Mouse (Mus musculus) erythroid progenitor cell, adult 5-6 weeks (primary cell): ENCODE results near the gene Cct8. TPM values are rescaled to one million over a fixed set of nuclear protein-coding genes. Genes with fewer than 3 reads are reported as not detected.
A peak's percentile ranks its signal among the peaks of the same experiment; 100 is the strongest.

Experiments
- ATAC-seq: replicated peaks from 2 replicates; pipeline ENCODE4 v1.8.0; 2016; ENCODE audit warnings: moderate number of reproducible peaks, mild to moderate bottlenecking, moderate TSS enrichment, inconsistent platforms; ENCODE audit not compliant: poor library complexity, low FRiP score, severe bottlenecking
- total RNA-seq, 2 experiments: library from RNA; stranded (forward) in 1 of 2; stranded (reverse) in 1 of 2; fragments of 150-400 nt in 1 of 2; fragments of 186-747, 209-891 nt in 1 of 2; gene quantifications; 2 replicates each; pipeline versions ENCODE4 v1.2.3 to v1.2.4; 2015 to 2017; ENCODE audit warnings: low replicate concordance in 2 of 2

Gene Cct8
- total RNA-seq, 2 experiments from 2014 or later = 75.0 to 152 TPM

DNA sequence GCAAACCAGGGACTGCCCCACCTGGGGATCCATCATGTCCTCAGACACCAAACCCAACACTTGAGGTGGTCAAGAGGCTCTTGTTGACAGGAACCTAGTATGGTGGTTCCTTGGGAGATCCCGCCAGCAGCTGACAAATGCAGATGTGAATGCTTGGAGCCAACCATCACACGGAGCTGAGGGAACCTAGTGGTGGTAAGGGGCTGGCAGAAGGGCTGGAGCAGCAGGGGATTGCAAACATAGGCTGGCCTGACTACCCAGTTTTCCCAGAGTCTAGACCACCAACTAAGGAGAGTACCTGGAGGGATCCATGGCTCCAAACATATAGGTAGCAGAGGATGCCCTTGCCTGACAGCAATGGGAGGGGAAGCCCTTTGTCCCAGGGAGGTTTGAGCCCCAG is 42.4 kb downstream of the Cct8 start:
- ATAC-seq = no peak

DNA sequence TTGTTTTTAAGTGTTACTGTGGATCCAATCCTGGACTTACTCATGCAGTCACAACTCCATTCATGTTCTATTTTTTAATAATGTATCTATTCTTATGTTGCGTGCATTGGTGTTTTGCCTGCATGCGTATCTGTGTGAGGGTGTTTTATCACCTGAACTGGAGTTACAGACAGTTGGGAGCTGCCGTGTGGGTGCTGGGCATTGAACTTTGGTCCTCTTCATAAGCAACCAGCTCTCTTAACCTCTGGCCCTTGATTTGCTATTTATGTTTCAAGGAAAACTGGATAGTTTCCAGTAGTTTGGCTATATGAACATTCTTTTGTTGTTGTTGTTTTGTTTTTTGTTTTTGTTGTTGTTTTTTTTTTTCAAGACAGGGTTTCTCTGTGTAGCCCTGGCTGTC is 50.1 kb downstream of the Cct8 start:
- ATAC-seq = no peak

DNA sequence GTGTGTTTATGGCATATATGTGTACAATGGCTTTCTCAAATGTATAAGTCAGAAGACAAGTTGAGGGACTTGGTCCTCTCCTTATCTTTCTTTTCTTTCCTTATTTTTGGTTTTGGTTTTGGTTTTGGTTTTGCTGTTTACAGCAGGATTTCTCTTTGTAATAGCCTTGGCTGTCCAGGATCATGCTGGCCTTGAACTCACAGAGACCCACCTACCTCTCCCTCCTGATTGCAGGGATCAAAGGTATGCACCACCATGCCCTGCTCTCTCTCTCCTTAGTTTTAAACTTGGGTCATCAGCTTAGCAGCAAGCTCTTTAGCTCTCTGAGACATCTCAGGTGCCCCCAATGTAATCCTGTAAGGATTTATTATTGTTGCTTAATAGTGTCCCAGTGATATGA is 50.6 kb downstream of the Cct8 start:
- no peak for ATAC-seq

DNA sequence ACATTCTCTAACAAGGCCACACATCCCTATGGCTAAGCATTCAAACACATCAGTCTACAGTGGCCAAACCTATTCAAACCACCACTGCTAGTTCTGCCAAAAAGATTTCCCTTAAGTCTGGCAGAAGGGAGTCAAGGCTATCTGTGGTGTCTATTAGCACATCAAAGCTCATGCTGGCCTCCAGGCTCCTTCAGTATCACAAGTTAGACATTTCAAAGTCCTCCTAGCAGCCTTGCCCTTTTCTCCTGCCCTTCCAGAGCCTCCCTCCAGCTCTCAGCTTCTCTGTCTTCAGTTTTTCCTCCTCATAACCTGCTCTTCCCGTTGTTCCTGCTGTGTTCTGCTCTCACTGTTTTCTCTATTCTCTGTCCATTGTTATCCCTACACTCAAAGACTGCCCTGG is 51.6 kb downstream of the Cct8 start:
- ATAC-seq = no peak

DNA sequence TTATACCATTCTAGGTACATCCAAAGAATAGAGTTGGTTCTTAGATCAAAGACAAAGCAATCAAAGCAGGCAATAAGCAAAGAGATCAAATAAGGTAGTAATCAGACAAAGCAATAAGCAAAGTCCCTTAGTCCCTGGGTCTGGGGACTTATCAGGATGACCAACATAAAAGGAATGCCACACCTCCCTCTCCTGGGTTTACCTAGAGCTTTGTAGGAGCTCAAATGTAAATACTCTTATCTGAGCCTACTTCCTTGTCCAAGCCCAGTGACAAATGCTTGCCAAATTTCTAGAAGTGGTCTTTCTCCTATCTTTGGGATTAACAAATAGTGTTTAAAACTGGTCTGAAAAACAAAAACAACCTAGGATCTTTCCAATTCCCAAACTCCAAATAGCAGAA is 52.4 kb downstream of the Cct8 start:
- no peak for ATAC-seq

- no peak for ATAC-seq
Measured at GRCm38 (mm10) chr16:87442291-87442690, 53.4 kb downstream of the Cct8 start.

- peak; percentile 36 for ATAC-seq
Measured at GRCm38 (mm10) chr16:87441089-87441488, 54.6 kb downstream of the Cct8 start.

DNA sequence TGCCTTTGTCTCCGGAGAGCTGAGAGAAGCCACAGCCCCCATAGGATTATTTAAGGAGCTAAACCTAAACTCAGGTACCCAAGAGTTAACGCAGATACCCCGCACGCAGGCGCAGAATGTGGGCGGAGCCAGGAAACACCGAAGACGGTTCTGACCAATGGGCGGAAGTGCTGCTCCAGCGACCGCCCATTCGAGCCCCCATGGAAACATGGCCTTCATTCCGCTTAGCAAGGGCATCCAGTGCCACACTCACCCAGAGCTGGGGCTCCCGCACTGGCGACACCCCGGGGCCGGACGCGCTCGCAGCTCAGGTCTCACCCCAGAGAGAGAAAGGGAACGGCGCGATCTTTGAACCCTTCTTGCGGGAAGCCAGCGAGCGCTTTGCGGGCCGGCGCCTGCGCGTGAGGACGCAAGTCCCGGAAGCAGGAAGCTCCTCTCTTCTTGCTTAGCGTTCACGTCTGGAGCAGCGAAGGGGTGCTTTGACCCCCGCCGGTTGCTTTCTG is 55.4 kb downstream of the Cct8 start, which contains the start of gene Rwdd2b:
TSS of gene Rwdd2b (minus strand) at position 390 of the 503 bp plus-strand sequence.
- ATAC-seq = peak; percentile 98

GRCm38 (mm10) chr16:87438697-87439096 is 57.0 kb downstream of the Cct8 start:
- ATAC-seq = no peak

- ATAC-seq = no peak
Measured at GRCm38 (mm10) chr16:87437096-87437495, 58.6 kb downstream of the Cct8 start.

DNA sequence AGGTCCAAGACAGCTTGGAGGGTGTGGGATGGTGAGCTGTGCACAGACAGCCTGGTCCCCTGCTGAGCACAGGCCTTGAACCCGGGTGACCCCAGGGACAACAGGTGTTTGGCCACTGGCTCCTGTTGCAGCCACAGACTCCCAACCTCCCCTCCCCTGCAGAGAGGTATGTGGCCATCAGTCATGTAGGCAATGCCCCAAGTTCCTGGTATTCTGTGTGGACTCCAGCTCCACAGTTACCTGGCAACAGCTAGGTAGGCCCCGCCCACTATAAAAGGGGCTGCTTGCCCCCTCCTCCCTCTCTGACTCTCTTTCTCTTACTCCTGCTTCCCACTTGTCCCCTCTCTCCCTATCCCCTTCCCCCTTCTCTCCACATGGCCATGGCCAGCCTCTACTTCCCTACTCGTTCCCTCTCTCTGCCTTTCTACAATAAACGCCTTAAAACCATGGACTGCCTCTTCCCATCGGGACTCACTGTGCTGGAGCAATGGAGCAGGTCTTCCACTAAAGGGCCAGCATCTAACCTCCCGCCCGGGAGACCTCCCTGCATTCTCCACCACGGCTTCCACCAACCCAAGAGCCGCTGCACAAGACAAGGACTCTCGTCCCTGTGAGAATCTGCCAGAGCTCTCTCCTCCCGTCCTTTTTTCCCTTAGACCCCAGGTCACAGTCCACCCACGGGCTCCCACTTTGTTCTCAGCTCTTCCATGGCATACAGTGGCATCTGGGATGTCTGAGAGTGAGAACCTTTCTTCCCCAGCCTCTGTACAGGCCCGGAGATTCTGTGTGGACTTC is 60.1 kb downstream of the Cct8 start:
- no peak for ATAC-seq

DNA sequence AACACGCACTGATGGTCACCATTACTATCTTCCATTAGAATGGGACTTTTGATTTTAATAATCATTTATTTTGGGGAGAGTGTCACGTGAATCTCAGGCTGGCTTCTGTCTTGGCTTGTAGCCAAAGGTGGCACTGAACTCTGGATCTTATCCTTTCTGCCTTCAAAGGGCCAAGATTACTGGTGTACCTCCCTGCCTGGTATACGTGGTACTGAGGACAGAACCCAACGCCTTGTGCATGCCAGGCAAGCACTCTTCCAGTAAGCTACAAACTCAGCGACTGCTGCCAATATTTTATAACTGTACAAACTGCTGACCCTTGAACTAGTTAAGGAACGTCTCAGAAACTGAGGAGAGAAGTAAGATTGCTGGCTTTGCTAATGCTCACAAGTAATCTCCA is 60.7 kb downstream of the Cct8 start:
- no peak for ATAC-seq

GRCm38 (mm10) chr16:87434266-87434665 is 61.4 kb downstream of the Cct8 start:
- no peak for ATAC-seq

Other genes with a start within 250 kb of the Cct8 start
- 2.9 and 3.2 TPM in 2 replicates for gene N6amt1, start 141.7 kb downstream of the Cct8 start, total RNA-seq (2015; ENCODE audit: low replicate concordance)
- gene N6amt1, start 141.7 kb downstream of the Cct8 start, total RNA-seq (2017; ENCODE audit: low replicate concordance) = 1.9 and 2.0 TPM in 2 replicates
- gene Ltn1, start 63.3 kb downstream of the Cct8 start, total RNA-seq (2015; ENCODE audit: low replicate concordance) = 12.6 and 19.1 TPM in 2 replicates
- 11.9 and 14.1 TPM in 2 replicates for gene Ltn1, start 63.3 kb downstream of the Cct8 start, total RNA-seq (2017; ENCODE audit: low replicate concordance)
- 1.3 TPM in 1 of 2 replicates, not detected in the other for gene Rwdd2b, start 55.3 kb downstream of the Cct8 start, total RNA-seq (2015; ENCODE audit: low replicate concordance)
- gene Rwdd2b, start 55.3 kb downstream of the Cct8 start, total RNA-seq (2017; ENCODE audit: low replicate concordance) = 1.4 and 4.2 TPM in 2 replicates
- gene Usp16, start 41.2 kb downstream of the Cct8 start, total RNA-seq (2015; ENCODE audit: low replicate concordance) = 41.9 and 65.2 TPM in 2 replicates
- 26.8 and 33.0 TPM in 2 replicates for gene Usp16, start 41.2 kb downstream of the Cct8 start, total RNA-seq (2017; ENCODE audit: low replicate concordance)
- gene Map3k7cl, start 57.5 kb upstream of the Cct8 start, total RNA-seq (2015; ENCODE audit: low replicate concordance) = not detected in 2 replicates
- gene Map3k7cl, start 57.5 kb upstream of the Cct8 start, total RNA-seq (2017; ENCODE audit: low replicate concordance) = not detected in 2 replicates
- 19.5 and 22.6 TPM in 2 replicates for gene Bach1, start 203.1 kb upstream of the Cct8 start, total RNA-seq (2015; ENCODE audit: low replicate concordance)
- 28.5 and 37.6 TPM in 2 replicates for gene Bach1, start 203.1 kb upstream of the Cct8 start, total RNA-seq (2017; ENCODE audit: low replicate concordance)